Mouse (Mus musculus) urinary bladder, postnatal 36 days (tissue): ENCODE results near the gene Cyp4f13.
A peak's percentile ranks its signal among the peaks of the same experiment; 100 is the strongest.

Experiments
- DNase-seq, 2 experiments: peaks; one replicate each; pipeline ENCODE4 v3.0.0; 2022; ENCODE audit warnings: low spot score in 2 of 2, mixed read lengths in 1 of 2

Cyp4f13 gene

DNA sequence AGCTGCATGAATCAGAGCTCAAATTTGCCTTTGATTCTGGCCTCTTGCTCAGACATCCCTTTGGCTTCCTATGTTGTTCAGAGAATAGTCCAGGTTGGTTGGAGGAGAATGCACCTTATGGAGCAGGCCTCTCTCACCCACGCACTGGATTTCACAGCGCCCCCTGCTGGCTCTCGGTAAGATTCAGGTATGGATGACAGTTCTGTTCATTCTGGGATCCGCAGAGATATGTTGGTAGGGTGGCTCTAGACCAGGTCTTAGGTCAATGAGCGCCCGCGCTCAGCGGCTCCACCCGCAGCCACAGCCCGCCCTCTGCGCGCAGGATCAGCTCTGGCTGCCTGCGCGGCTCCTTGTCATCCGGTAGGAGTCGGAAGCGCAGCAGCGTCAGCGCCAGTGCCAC is 42.0 kb downstream of the Cyp4f13 start:
- peak; percentile 10 to 41 for DNase-seq

DNA sequence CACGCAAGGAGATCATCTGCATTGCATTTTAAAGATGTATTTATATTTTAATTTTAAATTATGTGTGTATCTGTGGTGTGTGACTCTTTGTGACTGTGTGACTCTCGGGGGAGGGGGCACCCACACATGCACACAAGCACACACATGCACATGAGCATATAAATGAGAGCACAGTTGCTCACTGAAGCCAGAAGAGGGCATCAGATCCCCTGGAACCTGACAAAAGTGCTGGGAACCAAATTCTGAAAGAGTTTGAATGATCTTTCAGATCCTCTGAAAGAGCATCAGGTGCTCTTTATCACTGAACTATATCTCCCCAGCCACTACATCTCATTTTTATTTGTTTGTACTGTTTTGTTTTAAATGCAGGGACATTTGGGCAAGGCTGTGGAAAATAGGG is 42.8 kb downstream of the Cyp4f13 start:
- no peak for DNase-seq

DNA sequence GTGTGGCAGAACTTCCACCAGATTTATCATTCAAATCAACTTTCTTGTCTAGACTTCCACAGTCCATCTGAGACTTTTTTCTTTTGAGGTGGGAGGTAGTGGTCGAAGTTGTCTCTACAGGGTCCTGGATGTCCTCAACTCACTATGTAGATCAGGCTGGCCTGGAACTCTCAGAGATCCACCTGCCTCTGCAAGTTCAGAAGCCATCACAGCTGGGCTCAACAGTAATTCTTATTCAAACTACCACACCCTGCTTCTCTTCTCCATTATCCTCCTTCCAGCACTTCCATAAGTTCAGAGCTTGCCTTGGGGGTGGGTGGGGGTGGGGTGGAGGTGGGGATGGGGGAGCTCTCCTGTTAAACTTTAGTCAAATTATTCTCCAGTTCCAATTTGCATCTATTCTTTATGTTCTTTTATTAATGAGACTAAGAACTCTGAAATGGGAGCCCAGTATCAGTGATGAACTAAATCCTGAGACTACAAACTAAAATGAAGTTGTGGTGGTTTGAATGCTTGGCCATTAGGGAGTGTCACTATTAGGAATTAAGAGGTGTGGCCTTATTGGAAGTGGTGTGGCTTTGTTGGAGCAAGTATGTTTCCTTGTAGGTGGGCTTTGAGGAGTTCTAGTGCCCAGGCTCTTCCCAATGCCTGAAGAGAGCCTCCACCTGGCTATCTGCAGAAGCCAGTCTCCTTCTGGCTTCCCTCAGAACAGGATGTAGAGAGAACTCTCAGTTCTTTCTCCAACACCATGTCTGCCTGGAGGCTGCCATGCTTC is 45.3 kb downstream of the Cyp4f13 start:
- DNase-seq: no peak

DNA sequence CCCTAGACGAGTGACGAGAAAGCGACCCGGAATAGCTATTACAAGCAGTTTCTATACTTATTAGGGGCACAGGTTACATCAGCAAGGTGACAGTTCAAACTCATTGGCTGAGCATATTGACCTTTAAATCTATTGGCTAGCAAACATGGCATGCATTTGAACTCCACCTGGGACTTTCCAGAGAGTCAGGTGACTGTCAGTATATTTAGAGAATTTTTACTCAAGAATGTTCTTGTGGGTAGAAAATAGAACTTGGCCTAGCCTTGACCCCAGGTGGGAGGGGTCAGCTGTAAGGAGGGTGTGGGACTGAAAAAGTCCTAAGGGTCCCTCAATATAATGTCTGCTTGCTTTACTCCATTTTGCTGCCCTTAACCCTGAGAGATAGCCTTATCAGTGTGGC is 51.8 kb downstream of the Cyp4f13 start:
- DNase-seq: no peak

DNA sequence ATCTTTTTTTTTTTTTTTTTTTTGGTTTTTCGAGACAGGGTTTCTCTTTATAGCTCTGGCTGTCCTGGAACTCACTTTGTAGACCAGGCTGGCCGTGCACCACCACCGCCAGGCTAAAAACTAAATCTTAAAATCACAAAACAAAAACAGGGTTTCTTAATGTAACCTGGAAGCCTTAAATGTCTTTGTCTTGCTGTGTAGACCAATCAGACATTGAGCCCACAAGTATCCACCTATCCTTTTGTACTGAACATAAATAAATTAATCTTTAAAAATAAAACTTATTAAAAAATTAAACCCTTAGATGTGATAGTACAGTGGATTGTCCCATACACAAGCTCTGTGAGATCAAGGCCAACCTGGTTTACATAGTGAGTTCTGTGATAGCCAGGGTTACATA is 53.3 kb downstream of the Cyp4f13 start:
- DNase-seq: no peak

DNA sequence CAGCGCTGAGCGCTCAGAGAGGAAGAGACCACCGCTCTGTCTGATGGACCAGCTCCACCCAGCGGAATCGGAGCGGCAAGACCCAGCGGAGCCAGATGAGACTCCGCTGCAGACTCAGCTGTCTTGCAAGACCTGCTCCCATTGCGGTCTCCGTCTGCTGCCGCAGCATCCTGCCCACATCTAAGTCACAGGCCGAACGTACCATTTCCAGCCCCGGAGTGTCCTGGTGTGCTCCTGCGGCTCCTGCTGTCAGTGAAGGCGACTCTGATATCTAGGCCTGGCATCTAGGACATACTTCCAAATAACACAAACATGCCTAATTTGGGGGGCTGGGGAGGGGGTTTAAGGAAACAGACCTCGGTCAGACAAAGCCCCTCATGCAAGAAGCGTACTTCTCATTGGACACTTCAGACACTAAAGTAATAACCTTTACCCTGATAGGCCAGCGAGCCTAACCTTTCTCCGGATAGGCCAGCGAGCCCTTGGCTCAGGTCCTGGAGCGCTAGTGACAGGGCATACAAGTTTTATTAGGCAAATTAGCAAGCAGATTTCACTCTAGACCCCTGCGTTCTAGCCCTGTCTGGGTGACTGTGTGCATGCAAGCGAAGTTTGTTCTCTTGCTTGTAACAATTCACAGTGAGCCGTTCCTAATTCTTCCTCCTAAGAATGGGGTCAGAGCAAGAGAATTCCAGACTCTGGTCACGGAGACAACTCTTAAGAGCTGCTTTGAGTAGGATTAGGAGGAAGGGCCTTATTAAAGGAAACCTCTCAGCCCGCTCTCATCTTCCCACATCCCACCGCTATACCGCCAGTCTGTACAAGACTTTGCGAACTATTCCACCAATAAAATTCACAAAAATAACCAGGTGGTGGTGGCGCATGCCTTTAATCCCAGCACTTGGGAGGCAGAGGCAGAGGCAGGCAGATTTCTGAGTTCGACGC is 55.7 kb downstream of the Cyp4f13 start, which contains the start of gene Zfp870:
Zfp870 (minus strand) TSS at position 404 of the 942 bp plus-strand sequence.
- DNase-seq: peak; percentile 78 to 85

DNA sequence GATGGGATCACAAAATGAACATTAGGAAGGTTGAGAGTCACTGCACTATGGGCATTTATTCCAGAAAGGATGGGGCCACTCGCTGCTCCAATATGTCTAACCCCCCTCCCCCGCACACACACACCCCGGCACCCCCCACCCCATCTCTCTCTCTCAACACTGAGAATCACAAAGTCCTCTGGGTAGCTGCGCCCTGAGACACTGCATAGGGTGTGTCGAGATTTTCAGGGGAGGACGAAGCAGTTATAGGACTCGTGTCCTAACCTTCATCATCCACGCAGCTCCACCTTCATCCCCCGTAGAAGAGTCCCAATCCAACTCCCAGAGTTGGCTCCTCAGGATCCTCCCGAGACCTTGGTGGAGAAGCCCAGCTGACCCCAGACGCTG is 56.4 kb downstream of the Cyp4f13 start:
- DNase-seq: no peak

DNA sequence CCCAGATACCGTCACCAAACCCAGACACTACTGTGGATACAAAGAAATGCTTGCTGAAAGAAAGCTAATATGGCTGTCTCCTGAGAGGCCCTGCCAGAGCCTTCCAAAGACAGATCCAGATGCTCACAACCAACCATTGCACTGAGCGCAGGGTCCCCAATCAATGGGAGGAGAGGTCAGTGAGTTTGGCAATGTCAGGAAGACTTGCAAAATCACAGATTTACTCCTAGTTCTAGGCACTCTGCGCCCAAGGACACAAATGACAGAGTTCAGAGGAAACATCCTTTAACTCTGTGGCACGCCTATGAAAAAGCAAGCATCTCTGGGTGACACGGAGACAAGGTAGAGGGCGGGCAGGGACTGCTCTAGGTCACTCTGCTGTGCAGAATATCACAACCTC is 57.6 kb downstream of the Cyp4f13 start:
- no peak for DNase-seq

DNA sequence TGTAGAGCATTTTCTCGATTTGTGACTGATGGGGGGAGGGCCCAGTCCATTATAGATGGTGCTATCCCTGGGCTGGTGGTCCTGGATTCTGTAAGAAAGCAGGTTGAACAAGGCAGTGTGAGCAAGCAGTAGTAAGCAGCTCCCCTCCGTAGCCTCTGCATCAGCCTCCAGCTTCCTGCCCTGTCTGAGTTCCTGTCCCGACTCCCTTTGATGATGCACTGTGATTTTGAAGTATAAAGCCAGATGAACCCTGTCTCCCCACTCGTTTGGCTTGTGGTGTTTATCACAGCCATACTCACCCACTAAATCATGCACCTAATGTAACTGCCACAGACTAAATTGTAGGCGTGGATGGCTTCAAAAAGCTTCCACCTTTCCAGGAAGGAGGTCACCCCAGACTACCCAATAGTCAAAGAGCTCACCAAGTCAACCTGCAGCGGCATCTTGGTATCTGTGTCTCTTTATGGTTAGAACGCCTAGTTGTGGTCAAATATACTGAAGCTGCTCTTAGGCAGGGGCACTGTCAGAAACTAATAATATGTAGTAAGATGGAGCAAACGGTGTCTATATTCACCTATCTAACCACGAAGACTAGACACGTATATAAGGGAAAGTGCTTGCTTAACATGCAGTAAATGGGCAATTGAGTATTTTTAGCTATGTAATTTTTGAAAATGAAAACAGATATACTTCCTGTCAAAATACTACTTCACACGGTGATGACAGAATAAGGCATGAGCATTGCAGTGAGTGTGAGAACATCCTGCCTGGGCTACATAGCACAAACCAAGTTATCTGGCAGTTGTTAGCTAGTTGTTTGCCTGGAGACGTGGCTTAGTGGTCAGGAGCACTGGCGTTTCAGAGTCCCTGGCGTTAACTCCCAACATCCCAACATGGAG is 66.6 kb downstream of the Cyp4f13 start:
- DNase-seq: no peak

DNA sequence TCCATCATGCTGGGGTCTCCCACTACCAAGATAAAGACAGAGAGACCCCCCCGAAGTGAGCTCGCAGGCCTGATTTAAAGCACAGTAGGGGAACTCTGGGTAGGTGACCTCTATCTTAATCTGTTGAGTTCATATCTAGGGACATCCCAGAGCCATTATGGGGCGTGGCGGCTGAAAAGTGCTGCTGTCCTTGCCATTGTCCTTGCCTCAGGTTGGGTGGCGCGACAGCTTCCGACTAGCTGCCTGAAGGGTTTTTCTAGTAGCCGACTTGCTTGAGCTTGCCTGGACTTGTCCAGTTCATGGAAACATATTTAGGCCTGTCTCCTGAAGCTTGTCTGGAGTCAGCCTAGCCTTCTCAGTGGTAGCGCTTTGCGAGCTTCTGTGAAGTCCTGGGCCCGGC is 68.4 kb downstream of the Cyp4f13 start:
- peak in 1 of 2 experiments; percentile 4 for DNase-seq

DNA sequence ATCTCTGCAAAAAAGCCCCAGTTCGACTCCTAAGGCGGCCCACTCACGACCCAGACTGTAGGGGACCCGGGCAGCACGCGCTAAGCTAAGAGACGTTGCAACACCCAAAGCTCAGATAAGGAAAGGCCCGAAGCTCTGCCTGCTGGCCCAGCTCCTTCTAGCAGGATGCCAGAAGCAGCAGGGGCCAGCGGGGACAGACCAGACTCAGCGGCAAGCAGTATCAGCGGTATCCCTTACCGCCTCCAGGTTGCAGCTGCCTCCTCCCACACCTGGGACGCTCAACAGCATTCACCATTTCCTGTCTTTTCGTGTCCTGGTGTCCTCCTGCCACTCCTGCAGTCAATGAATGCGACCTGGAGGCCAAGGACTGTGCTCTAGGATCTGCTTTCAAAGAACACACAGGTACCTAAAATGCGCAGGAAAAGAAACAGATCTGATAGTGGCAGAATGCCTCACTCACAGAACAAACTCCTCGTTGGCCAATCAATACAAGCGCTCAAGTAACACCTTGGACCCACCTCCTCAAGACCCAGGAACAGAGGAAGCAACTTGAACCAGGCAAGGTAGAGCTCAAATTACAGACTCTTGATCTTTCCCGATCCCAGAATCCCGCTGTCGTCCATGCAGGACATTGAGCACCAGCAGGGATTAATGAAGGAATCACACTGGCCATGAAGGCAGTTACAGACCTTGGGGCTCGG is 69.6 kb downstream of the Cyp4f13 start:
- no peak for DNase-seq
